ENCODE assay signal across 18 mouse cellular contexts in the genomic region with DNA sequence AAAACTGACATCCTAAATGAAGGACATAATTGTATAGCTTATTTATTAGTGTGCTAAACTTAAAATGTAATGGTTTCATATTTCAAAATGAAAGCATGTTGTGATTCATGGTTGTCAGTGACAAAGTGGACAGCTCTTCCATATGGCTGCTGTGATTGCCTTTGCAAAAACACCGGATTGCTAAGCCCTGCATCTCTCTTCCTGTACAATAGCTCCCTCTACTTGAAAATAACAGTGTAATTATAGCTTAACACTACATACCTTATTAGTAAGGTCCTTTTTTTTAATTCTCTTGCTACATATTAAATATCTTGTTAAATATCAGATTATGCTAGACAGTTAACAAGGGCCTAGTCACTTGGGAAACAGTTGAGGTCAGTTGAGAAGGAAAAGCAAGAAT.
DNase-seq lines count a peak whose midpoint lies in the region; ATAC-seq and TF ChIP-seq lines count a peak whose summit lies in the region.
"Had no signal": no experiment of that assay in that cellular context is flagged by ENCODE, and none has a peak within 500 bp of the region (broad histone marks: within the 10 kb centered on the region; RNA-seq: fewer than 3 reads in every experiment).

No protein-coding gene starts in this region.

- no peak overlapping the region for H3K4me3 ChIP-seq in forebrain, postnatal 0 days (ENCODE audit: low read depth, low read length)
- H3K4me3 ChIP-seq in forebrain, embryonic 10.5 days: no peak overlapping the region
- no peak overlapping the region for H3K4me3 ChIP-seq in kidney, adult 2 months (ENCODE audit: insufficient read depth, low read depth, low read length)
- H3K4me3 ChIP-seq in midbrain, postnatal 0 days (ENCODE audit: low read depth, low read length): no peak overlapping the region
- H3K4me3 ChIP-seq in midbrain, embryonic 11.5 days (ENCODE audit: low read depth, low read length): no peak overlapping the region
- H3K4me3 ChIP-seq in stomach, postnatal 0 days (ENCODE audit: low read depth, low read length): no peak overlapping the region
- H3K4me3 ChIP-seq: embryonic facial prominence, embryonic 10.5 days; limb, embryonic 15.5 days; midbrain, embryonic 13.5 days had no signal

- no peaks in the 10 kb centered on the region for H3K9me3 ChIP-seq in forebrain, postnatal 0 days (ENCODE audit: low read length)
- H3K9me3 ChIP-seq in forebrain, embryonic 10.5 days: no peaks in the 10 kb centered on the region
- H3K9me3 ChIP-seq in midbrain, postnatal 0 days (ENCODE audit: low read length): no peaks in the 10 kb centered on the region
- H3K9me3 ChIP-seq in midbrain, embryonic 11.5 days (ENCODE audit: control insufficient read depth, low read length): no peaks in the 10 kb centered on the region
- no peaks in the 10 kb centered on the region for H3K9me3 ChIP-seq in stomach, postnatal 0 days (ENCODE audit: control insufficient read depth, low read length)
- H3K9me3 ChIP-seq: embryonic facial prominence, embryonic 10.5 days; limb, embryonic 15.5 days; midbrain, embryonic 13.5 days had no signal

- no peak overlapping the region for H3K9ac ChIP-seq in forebrain, postnatal 0 days
- H3K9ac ChIP-seq in midbrain, postnatal 0 days (replicated peaks; ENCODE audit: low read length, poor library complexity, severe bottlenecking): no peak overlapping the region
- H3K9ac ChIP-seq in midbrain, embryonic 11.5 days (ENCODE audit: low read length): no peak overlapping the region
- no peak overlapping the region for H3K9ac ChIP-seq in stomach, postnatal 0 days (ENCODE audit: low read length)
- H3K9ac ChIP-seq: limb, embryonic 15.5 days; midbrain, embryonic 13.5 days had no signal

- no peak overlapping the region for H3K27ac ChIP-seq in forebrain, postnatal 0 days (ENCODE audit: low read depth, low read length)
- H3K27ac ChIP-seq in forebrain, embryonic 10.5 days: no peak overlapping the region
- no peak overlapping the region for H3K27ac ChIP-seq in kidney, adult 2 months (ENCODE audit: insufficient read depth, low read depth, low read length)
- no peak overlapping the region for H3K27ac ChIP-seq in midbrain, postnatal 0 days (ENCODE audit: low read depth, low read length)
- no peak overlapping the region for H3K27ac ChIP-seq in midbrain, embryonic 11.5 days (ENCODE audit: low read depth, low read length)
- no peak overlapping the region for H3K27ac ChIP-seq in stomach, postnatal 0 days (replicated peaks)
- H3K27ac ChIP-seq: embryonic facial prominence, embryonic 10.5 days; limb, embryonic 15.5 days; midbrain, embryonic 13.5 days had no signal

- H3K4me1 ChIP-seq in forebrain, postnatal 0 days (ENCODE audit: insufficient read depth): no peaks in the 10 kb centered on the region
- no peaks in the 10 kb centered on the region for H3K4me1 ChIP-seq in forebrain, embryonic 10.5 days
- no peaks in the 10 kb centered on the region for H3K4me1 ChIP-seq in kidney, adult 2 months (ENCODE audit: control insufficient read depth, insufficient read depth, low read length)
- H3K4me1 ChIP-seq in midbrain, postnatal 0 days (ENCODE audit: insufficient read depth, low read length): no peaks in the 10 kb centered on the region
- H3K4me1 ChIP-seq in midbrain, embryonic 11.5 days (ENCODE audit: control insufficient read depth, insufficient read depth, low read length): no peaks in the 10 kb centered on the region
- no peaks in the 10 kb centered on the region for H3K4me1 ChIP-seq in stomach, postnatal 0 days (replicated peaks; ENCODE audit: control insufficient read depth, insufficient read depth)
- H3K4me1 ChIP-seq: embryonic facial prominence, embryonic 10.5 days; limb, embryonic 15.5 days; midbrain, embryonic 13.5 days had no signal

- peak; percentile 42 for TF ChIP-seq CTCF in forebrain, postnatal 0 days (IDR thresholded peaks at IDR 0.05; ENCODE audit: low read depth)
- 0 out of 2 replicates have a peak, but pooled peaks have one; percentile 2 for TF ChIP-seq CTCF in kidney, adult 2 months (conservative IDR thresholded peaks at IDR 0.05; ENCODE audit: insufficient read depth, insufficient read length, low read depth, low read length)
- peak; percentile 60 for TF ChIP-seq CTCF in midbrain, postnatal 0 days (IDR thresholded peaks at IDR 0.05)
- peak; percentile 61 for TF ChIP-seq CTCF in stomach, postnatal 0 days (IDR thresholded peaks at IDR 0.05; ENCODE audit: low read depth)

- H3K36me3 ChIP-seq in forebrain, postnatal 0 days (ENCODE audit: insufficient read depth): no peaks in the 10 kb centered on the region
- no peaks in the 10 kb centered on the region for H3K36me3 ChIP-seq in forebrain, embryonic 10.5 days (replicated peaks)
- no peaks in the 10 kb centered on the region; the same call in 1 of the 2 replicates for H3K36me3 ChIP-seq in kidney, adult 2 months (ENCODE audit: control insufficient read depth, insufficient read depth, low read length)
- 0 out of 2 replicates have a peak, but pooled peaks cover 4% of the 10 kb centered on the region for H3K36me3 ChIP-seq in midbrain, postnatal 0 days (ENCODE audit: insufficient read depth, low read length)
- no peaks in the 10 kb centered on the region for H3K36me3 ChIP-seq in midbrain, embryonic 11.5 days (ENCODE audit: control insufficient read depth, insufficient read depth, low read length)
- H3K36me3 ChIP-seq in stomach, postnatal 0 days (ENCODE audit: control insufficient read depth, insufficient read depth, low read length): no peaks in the 10 kb centered on the region
- H3K36me3 ChIP-seq: embryonic facial prominence, embryonic 10.5 days; limb, embryonic 15.5 days; midbrain, embryonic 13.5 days had no signal

- TF ChIP-seq EP300 in stomach, postnatal 0 days (optimal IDR thresholded peaks at IDR 0.05): no peak

- TF ChIP-seq POLR2A in kidney, adult 2 months (IDR thresholded peaks at IDR 0.05; ENCODE audit: low read depth, low read length): no peak

- no peaks in the 10 kb centered on the region for H3K27me3 ChIP-seq in forebrain, postnatal 0 days (ENCODE audit: insufficient read depth, low read length)
- no peaks in the 10 kb centered on the region for H3K27me3 ChIP-seq in forebrain, embryonic 10.5 days (ENCODE audit: poor library complexity, severe bottlenecking)
- no peaks in the 10 kb centered on the region for H3K27me3 ChIP-seq in kidney, adult 2 months (replicated peaks; ENCODE audit: control insufficient read depth, insufficient read depth, low read length)
- H3K27me3 ChIP-seq in midbrain, postnatal 0 days (ENCODE audit: insufficient read depth, low read length): no peaks in the 10 kb centered on the region
- no peaks in the 10 kb centered on the region for H3K27me3 ChIP-seq in midbrain, embryonic 11.5 days (ENCODE audit: control insufficient read depth, insufficient read depth, low read length)
- no peaks in the 10 kb centered on the region for H3K27me3 ChIP-seq in stomach, postnatal 0 days (ENCODE audit: control insufficient read depth, insufficient read depth, low read length)
- H3K27me3 ChIP-seq: limb, embryonic 15.5 days; midbrain, embryonic 13.5 days had no signal

- peak; percentile 30 for DNase-seq in forebrain, postnatal 0 days
- no peak for DNase-seq in forebrain, embryonic 10.5 days (ENCODE audit: extremely low spot score, low spot score)
- DNase-seq in kidney, adult 2 months: no peak
- no peak for DNase-seq in kidney, adult 18-20 months
- peak; percentile 24 for DNase-seq in midbrain, postnatal 0 days (ENCODE audit: low spot score)
- DNase-seq in midbrain, embryonic 11.5 days (ENCODE audit: low spot score, missing footprints): no peak
- DNase-seq in stomach, postnatal 0 days (ENCODE audit: low spot score): no peak
- no peak for DNase-seq in thymus, postnatal 25 days
- DNase-seq: cerebellum, adult 11-12 months; cerebellum, postnatal 25 days; heart, postnatal 4 days; kidney, postnatal 10 days; lung, adult 18-20 months; right cerebral cortex, adult 18-20 months had no signal

- peak; percentile 51; the same call in 1 of the 2 replicates for ATAC-seq in forebrain, postnatal 0 days
- ATAC-seq in midbrain, postnatal 0 days (ENCODE audit: low FRiP score): no peak
- no peak for ATAC-seq in midbrain, embryonic 11.5 days (ENCODE audit: low FRiP score)
- no peak for ATAC-seq in stomach, postnatal 0 days (ENCODE audit: low FRiP score, low TSS enrichment)
- ATAC-seq: midbrain, embryonic 13.5 days had no signal

- WGBS in forebrain, postnatal 0 days: 14% methylated on average over 1 of the region's 1 CpGs
- 85% methylated on average over 1 of the region's 1 CpGs for WGBS in forebrain, embryonic 10.5 days
- WGBS in kidney, adult 2 months: 40% methylated on average over 1 of the region's 1 CpGs
- 42% methylated on average over 1 of the region's 1 CpGs for WGBS in midbrain, postnatal 0 days
- WGBS in midbrain, embryonic 11.5 days: 83% methylated on average over 1 of the region's 1 CpGs
- 27% methylated on average over 1 of the region's 1 CpGs for WGBS in stomach, postnatal 0 days

- no peak overlapping the region for H3K4me2 ChIP-seq in forebrain, postnatal 0 days (ENCODE audit: low read depth)
- no peak overlapping the region for H3K4me2 ChIP-seq in midbrain, postnatal 0 days (ENCODE audit: low read depth, low read length, poor library complexity, severe bottlenecking)
- no peak overlapping the region for H3K4me2 ChIP-seq in midbrain, embryonic 11.5 days
- H3K4me2 ChIP-seq in stomach, postnatal 0 days (replicated peaks; ENCODE audit: low read depth): no peak overlapping the region
- H3K4me2 ChIP-seq: heart, embryonic 11.5 days; limb, embryonic 15.5 days; midbrain, embryonic 13.5 days had no signal

Comparison
In these comparisons a context has a peak if more than half of its experiments do, and no peak if none do; other contexts are left out.
1. DNase-seq: peak in forebrain, postnatal 0 days (single experiment) and midbrain, postnatal 0 days (single experiment); none in forebrain, embryonic 10.5 days (single experiment), kidney, adult 2 months (single experiment), kidney, adult 18-20 months (single experiment), midbrain, embryonic 11.5 days (single experiment), stomach, postnatal 0 days (single experiment) and thymus, postnatal 25 days (single experiment).
2. CTCF ChIP-seq: peak in every context shown above with its lines; median percentile 61 in stomach, postnatal 0 days; 60 in midbrain, postnatal 0 days; 42 in forebrain, postnatal 0 days; 2 in kidney, adult 2 months.